Mouse (Mus musculus): ENCODE measurements around the gene Arhgef39. TPM values are rescaled to one million over a fixed set of nuclear protein-coding genes. Genes with fewer than 3 reads are reported as not detected.
"Not testable (repeated sequence)": the region's sequence is repeated elsewhere in the genome, so short reads cannot be mapped to it uniquely, and the experiment has no call there.

The Arhgef39 gene
- total RNA-seq, 2 experiments from 2014 or later, result not detected

DNA sequence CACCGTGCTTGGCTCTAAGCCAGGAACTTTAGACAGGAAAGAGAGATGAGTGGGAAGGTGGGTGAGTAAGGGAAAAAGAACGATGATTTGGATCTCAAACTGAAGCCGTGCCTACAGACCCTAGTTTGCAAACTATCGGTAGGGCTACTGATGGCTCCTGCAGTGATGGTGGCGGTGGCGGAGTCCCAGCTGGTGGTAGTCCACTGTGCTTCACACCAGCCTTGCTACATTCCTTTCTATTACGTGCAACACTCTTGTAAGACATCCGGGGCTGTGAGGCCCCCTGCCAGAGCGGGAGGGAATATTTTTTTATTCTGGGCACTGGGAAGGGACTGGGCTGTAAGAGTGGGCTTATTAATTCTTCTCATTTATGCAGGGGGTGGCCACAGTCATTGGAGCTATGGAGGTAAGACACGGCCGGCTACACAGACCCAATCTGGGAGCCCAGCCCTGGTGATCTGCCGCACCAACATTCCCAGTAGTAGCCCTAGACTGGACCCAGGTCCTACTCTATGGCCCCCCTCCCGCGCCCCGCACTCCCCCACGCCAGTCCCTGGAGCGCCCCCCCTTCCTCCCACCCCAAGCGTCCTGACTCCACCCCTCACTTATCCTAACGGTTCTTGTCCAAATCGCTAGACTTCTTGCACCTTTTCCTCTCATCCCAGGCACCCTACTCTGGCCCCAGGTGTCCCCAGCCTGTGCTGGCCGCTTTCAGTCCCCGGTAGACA lies 8.6 kb upstream of the Arhgef39 start:
- no peak for DNase-seq (ENCODE audit: low spot score)

DNA sequence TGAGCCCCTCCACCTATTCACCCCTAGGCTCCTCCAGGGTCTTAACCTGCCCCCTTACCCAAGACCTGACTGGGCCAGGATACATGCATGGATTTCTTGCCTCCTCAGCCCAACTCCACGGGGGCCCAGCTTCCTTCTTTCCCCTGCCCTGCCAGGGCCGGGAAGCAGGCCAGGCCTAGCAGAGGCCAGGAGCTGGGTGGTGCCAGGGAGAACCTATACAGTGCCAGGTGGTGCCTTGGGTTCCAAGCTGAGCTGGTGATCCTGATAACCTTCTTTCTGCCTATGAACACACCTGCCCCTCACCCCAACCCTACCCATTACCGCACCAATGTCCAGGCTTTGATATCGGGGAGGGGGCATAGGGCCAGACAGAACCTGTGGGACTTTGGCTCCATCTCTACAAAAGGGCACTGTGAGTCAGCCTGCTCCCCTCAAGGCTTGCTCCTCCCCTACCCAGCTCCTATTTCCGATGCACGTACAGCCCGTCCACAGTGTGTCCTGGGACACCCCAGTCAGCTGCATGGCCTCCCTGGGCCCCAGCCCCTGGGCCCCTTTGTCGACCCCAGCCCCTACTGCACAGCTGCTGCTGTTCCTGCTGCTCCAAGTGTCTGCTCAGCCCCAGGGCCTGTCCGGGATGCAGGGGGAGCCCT lies 7.2 kb upstream of the Arhgef39 start, which contains the start of gene Car9:
Gene Car9, plus strand, starts transcription at position 431 of the 650 bp plus-strand sequence.
- peak; percentile 73 for DNase-seq (ENCODE audit: low spot score)

DNA sequence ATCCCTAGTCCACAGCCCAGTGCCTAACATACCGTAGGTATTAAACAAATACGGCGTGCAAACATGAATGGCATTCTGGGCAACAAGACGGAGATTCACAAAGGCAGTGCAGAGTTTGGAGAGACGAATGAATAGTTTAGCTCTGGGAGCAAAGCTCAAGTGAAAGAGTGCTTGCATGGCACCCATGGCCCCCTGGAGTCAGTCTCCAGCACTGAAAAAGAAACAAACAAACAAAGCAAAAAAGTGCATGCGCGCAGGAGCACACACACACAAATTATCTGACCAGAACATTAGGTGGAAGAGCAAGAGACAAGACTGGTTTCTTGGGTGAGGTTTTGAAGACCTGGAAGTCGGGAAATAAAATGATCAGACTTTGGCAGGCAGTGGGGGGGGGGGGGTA lies 6.6 kb upstream of the Arhgef39 start:
- DNase-seq (ENCODE audit: low spot score), result no peak

DNA sequence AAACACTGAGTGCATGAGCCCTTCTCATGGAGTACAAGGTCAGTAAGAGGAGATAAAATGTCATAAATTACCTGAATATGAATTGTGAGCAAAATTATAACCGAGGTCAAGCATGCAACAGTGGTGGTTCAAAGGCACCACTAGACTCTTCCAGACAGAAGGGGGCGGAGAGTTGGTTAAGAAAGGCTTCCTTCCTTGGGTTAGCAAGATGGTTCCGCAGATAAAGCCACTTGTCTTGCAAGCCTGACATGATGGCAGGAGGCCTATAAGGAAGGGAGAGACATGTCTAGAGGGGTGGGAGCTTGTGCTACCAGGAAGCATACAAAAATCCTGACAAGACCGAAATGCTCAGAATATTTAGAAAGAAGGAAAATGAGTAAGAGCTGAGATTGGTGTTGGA lies 4.8 kb upstream of the Arhgef39 start:
- no peak for DNase-seq (ENCODE audit: low spot score)

DNA sequence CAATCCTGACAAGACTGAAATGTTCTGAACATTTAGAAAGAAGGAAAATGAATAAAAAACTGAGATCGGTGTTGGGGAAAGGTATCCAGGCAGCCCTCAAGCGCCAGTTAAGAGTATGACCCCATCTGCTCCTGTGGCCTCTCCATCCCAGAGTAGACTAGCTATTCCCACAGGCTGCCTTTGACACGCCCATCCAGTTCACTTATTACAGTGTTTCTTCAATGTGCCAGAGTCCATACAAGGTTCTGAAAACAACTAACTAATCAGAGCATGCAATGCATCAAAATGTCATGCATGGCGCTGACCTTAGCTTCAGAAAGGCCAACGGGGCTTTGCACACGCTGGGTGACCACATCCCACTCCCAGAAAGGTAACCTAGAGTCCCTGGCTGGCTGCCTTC lies 4.0 kb upstream of the Arhgef39 start:
- no peak for DNase-seq (ENCODE audit: low spot score)

DNA sequence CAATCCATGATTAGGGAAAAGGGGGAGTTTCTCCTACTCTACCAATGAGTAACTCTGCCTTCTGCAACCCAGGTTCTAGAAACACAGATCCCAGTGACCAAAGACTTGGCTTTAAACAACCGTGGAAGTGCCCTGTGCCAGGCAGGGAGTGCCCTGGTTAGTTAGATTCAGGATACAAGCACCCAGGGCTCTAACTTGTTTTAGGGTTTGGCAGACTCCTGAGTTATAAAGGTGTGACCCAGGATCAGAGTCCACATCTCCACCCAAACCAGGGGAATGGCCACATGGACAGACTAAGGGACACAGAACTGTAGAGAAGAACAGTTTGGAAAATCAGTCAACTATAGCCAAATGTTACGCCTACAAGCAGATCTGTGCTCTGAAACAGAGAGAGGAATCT lies 3.5 kb upstream of the Arhgef39 start:
- no peak for DNase-seq (ENCODE audit: low spot score)

DNA sequence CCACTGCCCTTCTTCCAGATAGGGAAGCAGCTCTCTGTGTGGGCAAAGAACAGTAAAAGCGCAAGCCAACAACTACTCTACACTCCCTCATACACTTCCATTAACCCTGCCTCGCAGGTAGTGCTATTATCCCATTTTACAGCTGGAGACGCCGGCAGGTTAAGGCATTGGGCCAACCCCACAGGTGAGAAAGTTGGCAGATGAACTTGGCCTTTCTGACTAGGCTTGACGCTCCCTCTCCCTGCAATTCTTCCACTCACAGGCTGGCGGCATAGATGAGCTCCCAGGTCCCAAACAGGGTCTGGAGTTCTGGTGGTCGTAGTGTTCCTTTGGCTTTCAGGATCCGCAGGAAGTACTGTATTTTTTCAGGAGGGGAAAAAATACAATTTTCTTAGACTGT lies 512 bp downstream of the Arhgef39 start:
- no peak for DNase-seq (ENCODE audit: low spot score)

DNA sequence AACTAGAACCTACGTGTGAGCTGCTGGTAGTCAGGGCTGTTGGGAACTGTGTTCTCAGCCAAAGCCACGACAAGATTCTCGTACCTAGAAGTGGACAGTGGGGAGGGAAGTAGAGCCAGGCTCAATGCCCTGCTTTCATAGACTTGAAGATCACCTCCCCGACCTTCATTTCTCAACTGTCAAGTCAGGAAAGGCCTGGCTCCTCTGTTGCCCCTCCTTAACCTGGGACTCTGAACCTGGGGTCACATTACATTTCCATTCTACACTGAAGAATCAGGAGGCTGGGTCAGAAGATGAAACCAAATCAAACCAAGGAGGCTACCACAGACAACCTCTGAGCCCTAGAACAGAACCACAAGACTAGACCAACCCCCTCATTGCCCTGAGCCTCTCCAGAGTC lies 1.5 kb downstream of the Arhgef39 start:
- DNase-seq (ENCODE audit: low spot score), result no peak

DNA sequence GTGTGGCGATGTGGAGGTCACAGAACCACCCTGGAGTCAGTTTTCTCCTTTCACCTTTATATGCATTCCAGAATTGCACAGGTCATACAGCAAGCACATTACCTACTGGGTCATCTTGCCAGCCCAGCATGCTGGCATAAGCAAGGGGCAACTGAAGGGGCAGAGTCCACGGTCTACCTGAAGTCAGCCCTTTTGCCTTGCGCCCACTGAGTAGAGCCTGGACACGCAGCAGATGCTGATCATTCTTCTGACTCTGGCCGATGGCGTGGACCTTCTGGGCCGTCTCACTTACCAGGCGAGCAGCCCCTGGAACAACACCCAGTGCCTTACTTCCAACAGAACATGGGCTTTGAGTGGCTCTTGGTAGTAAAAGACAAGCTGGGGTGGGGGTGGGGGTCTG lies 2.1 kb downstream of the Arhgef39 start:
- no peak for DNase-seq (ENCODE audit: low spot score)

DNA sequence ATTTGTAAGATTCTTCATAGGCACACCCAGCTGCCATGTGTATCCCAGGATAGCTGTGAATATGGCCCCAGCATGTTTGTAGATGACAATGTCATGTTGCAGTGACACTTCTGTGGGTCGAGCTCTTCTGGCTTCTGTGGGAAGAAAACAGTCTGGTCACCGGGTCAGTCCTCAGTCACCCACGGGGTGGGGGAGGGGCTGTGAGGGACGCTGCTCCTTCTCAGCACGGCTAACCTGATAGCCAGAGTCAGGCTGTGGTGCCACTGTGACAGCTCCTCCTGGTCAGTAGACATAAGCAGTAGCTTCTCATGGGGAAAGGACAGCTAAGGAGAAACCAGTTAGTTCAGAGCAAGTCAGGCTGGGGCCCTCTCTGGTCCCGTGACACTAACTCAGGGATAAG lies 2.9 kb downstream of the Arhgef39 start:
- DNase-seq (ENCODE audit: low spot score), result no peak

DNA sequence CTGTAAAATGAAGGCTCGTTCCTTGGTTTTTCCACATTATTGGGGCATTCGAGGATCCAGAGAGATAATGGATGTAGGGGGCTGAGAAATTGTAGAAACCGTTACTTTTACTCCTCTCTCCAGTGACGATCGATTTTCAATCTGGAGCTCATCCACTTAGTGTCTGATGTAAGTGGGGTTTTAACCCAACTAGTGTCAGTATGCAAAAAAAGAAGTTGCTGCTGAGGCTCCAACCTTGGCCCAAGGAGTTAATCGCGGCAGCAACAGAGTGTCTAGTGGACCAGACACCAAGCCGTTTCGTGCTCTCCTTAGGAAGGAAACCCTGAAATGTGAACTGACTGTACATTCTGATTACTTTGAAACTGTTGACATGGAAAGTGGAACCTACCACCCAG lies 5.7 kb downstream of the Arhgef39 start:
- DNase-seq (ENCODE audit: low spot score), result no peak

DNA sequence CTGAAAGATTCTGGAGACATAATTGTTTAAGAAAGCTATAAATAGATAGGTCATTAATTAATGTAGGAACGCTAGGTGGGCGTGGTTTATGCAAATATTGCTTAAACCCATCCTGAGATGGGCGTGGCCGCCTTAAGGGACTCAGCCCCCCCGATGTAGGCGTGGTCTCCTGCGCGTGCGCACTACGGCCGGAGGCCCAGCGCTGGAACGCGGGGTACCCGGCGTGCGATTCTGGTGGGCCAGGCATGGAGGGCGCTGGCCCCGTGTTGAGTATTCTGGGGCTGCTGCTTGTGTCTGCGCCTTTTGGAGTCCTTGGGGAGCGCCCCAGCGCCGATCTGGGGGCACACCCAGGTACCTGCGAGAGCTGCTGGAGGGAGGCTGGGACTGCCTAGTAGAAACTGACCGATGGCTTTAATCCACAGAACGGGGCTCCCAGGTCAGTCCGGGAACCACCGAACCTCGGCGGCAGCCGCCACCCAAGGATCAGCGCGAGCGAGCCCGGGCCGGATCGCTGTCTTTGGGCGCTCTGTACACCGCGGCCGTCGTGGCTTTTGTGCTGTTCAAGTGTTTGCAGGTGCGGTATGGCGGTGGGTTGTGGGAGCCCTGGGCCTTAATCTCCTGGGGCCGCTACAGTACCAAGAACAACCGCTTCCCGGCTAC lies 6.2 kb downstream of the Arhgef39 start:
- peak; percentile 96 for DNase-seq (ENCODE audit: low spot score)

DNA sequence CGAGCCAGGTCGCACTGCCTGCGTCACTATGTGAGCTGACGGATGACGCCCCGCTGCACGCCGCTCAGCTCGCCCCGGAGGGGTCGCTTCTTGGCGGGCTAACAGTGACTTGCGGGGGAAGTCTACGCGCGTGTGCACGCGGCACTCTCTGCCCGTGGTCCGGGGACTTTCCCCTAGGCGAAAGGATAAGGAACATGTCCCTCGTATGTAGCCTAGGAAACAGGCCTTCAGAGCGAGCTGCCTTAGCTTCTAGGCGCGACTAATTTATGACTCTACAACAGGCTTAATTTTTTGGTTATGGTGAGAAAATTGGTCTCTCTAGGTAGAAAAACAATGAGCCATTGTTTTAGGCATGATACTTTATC lies 6.7 kb downstream of the Arhgef39 start, which contains the start of gene Ccdc107:
Gene Ccdc107, plus strand, starts transcription at position 80 of the 365 bp plus-strand sequence.
- peak; percentile 93 for DNase-seq (ENCODE audit: low spot score)

DNA sequence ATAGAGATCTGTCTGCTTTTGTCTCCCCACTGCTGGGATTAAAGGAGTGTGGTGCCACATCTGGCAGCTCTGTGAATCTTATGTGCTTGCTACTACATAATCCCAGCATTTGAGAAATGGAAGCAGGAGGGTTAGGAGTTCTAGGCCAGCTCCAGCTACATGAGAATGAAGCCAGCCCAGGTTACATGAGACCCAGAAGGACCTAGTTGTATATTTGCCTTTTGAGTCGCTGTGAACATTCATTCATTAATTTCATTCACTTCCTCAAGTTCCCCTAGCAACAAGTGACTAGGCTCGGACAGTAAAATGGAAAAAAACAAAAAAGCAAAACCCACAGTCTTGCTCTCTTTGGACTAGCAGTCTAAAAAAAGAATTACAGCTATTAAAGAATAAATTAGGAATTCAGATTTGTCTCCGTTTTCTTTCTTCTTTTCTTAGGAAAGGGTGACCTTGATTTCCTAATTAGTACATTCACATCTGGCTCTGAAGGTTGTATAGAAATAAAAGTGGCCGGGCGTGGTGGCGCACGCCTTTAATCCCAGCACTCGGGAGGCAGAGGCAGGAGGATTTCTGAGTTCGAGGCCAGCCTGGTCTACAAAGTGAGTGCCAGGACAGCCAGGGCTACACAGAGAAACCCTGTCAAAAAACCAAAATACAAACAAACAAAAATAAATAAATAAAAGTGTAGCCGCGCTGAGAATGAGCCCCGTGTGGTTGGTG lies 7.2 kb downstream of the Arhgef39 start:
- no peak for DNase-seq (ENCODE audit: low spot score)

DNA sequence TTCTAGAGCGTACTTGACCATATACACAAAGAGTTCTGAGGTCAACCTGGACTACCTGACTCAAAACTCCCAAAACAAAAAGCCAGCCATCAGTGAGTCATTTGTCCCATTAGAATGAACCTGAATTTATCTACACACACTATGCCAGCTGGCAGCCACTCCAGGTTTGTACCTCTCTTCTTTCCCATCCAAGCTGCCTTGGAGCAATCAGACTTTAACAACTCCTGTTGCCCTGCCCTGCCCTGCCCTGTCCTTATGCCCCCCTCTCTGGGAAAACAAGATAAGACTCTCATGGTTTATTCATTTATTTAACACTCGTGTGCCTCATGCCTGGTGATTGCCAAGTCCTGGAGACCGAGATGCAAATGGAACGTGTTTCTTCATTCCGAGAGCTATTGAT lies 8.7 kb downstream of the Arhgef39 start:
- no peak for DNase-seq (ENCODE audit: low spot score)

DNA sequence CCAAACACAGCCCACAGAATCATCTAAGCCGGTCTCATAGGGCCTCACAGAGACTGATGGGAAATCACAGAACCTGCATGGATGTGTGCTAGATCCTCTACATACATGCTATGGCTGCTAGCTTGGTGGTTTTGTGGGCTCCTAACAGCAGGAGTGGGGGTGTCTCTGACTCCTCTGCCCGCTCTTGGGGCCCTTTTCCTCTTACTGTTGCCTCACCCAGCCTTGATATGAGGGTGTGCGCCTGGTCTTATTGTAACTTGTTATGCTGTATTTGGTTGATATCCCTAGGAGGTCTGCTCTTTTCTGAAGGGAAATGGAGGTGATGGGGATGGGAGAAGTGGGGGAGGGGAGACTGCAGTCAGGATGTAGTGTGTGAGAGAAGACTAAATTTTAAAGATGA lies 9.9 kb downstream of the Arhgef39 start:
- no peak for DNase-seq (ENCODE audit: low spot score)

DNA sequence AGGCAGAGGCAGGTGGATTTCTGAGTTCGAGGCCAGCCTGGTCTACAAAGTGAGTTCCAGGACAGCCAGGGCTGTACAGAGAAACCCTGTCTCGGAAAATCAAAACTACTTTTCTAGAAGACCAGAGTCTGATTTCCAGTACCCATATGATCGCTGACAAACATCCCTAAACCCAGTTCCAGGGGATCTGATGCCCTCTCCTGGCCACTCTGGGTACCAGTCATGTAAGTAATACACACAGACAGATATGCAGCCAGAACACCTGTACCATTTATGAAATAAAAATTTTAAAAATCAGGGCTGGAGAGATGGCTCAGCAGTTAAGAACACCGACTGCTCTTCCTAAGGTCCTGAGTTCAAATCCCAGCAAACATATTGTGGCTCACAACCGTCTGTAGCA lies 13.8 kb downstream of the Arhgef39 start:
- DNase-seq (ENCODE audit: low spot score), result not testable (repeated sequence)

DNA sequence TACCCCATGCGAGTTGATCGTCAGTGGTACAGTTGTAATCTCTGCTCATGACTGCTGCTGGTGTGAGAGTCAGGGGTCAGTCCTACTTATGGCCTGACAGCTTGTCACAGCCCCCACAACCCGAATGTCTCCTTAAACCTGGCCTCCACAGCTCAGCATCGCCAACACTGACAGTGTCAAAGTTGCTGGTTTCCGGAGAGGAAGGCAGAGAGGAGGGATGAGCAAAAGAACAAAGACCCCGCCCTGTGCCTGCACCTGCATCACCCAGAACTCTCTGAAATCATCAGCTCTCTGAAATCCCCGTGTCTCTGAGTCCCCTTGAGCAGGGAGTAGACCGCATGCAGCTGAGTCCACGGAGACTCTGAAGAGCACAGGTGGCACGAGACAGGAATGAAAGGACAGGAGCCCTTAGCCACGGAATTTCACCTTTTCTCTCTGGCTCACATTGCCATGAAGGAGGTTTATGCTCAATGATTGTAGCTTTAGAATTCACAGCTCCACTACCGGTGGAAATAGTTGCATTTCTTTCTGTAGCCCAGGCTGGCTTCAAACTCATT lies 15.9 kb downstream of the Arhgef39 start, which contains the start of gene Sit1:
Gene Sit1, minus strand, starts transcription at position 200 of the 557 bp plus-strand sequence.
- DNase-seq (ENCODE audit: low spot score), result no peak

DNA sequence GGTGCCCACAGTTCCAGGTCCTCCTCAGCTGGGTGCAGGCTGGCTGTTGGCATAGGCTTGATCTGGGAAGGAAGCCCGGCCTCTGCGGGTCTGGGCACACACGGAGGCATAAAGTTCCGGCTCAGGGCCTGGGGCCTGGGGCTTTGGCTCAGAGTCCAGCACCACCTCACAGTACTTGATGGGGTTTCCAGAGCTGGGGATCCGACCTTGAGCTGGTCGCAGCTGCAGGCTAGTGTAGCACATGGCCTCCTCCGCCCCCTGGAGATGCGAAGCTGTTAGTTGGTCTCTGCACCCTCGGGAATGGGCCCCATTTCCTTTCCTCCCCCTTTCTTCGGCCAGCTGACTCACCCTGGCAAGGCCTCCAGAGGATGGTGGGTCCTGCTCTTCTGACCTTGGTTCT lies 16.9 kb downstream of the Arhgef39 start:
- no peak for DNase-seq (ENCODE audit: low spot score)

DNA sequence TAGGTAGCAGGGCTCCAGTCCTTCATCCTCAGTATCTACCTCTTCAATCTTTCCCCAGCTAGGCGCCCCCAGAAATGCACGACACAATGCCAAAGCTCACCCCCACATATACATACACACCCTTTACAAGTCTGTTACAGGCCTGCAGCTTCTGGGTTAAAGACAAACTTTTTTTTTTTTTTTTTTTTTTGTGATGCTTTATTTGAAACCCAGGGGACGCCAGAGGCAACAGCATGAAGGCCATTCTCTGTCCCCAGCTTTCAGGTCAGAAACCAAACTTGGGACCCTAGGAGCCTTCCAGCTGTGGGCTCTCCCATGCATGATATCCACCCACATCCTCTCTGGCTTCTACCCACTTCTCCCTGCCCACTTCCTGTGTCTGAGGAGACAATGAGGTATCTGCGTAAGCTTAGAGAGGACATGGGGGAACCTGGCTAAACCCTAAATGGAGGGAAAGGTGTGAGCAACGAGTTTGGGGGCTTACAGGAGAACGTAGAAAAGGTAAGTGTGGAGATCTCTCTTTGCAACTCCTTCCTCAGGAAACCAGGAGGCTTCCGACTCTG lies 17.5 kb downstream of the Arhgef39 start:
- no peak for DNase-seq (ENCODE audit: low spot score)

DNA sequence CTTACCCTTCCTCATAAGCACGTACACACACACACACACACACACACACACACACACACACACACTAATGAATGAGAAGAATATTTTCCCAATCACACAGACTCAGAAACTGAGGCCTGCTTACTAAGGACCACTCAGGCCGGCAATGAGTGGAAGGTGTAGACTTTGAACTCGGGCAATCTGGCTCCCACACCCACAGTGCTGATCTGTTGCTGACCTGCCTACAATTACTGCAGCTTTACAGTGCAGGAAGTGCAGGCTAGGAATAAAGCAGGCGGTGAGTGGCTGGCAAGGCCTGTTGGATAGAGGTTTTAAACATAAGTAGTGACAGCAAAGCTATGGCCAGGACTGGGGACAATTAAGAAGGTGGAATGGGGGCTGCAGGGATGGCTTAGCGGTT lies 18.5 kb downstream of the Arhgef39 start:
- DNase-seq (ENCODE audit: low spot score), result no peak

Measured in gastrocnemius, adult 18-20 months (tissue).